Mouse (Mus musculus) forebrain, embryonic 16.5 days (tissue): Measurements from ENCODE around the gene Tifa. TPM values are rescaled to one million over a fixed set of nuclear protein-coding genes. Genes with fewer than 3 reads are reported as not detected.

Source experiments
- ATAC-seq: fragments of 200-750 bp; cut with Nextera tagmentation; 2 replicates; pipeline ENCODE4 v1.8.0; 2017; ENCODE audit warnings: mild to moderate bottlenecking, moderate library complexity
- H3K27ac ChIP-seq: fragments of 300-500 bp; sonication (generic); 2 replicates; pipeline ENCODE4 v1.5.1; 2014; ENCODE audit warnings: low read length, control low read depth
- H3K27me3 ChIP-seq: fragments of 300-500 bp; sonication (generic); replicated peaks from 2 replicates; pipeline ENCODE4 v1.6.1; 2014; ENCODE audit warnings: low read length; ENCODE audit not compliant: control insufficient read depth, insufficient read depth
- H3K36me3 ChIP-seq: fragments of 300-500 bp; sonication (generic); 2 replicates; pipeline ENCODE4 v1.6.1; 2014; ENCODE audit not compliant: control insufficient read depth, insufficient read depth
- H3K4me1 ChIP-seq: fragments of 300-500 bp; sonication (generic); replicated peaks from 2 replicates; pipeline ENCODE4 v1.6.1; 2014; ENCODE audit warnings: low read length; ENCODE audit not compliant: control insufficient read depth, insufficient read depth
- H3K4me2 ChIP-seq: fragments of 300-500 bp; sonication (generic); 2 replicates; pipeline ENCODE4 v1.6.1; 2014; ENCODE audit warnings: mild to moderate bottlenecking, low read length, control low read depth
- H3K4me3 ChIP-seq: fragments of 300-500 bp; sonication (generic); replicated peaks from 2 replicates; pipeline ENCODE4 v1.5.1; 2014; ENCODE audit warnings: mild to moderate bottlenecking, low read length, control low read depth
- H3K9ac ChIP-seq: fragments of 300-500 bp; sonication (generic); replicated peaks from 2 replicates; pipeline ENCODE4 v1.6.1; 2014; ENCODE audit warnings: low read depth, low read length, control low read depth
- H3K9me3 ChIP-seq: fragments of 300-500 bp; sonication (generic); 2 replicates; pipeline ENCODE4 v1.6.1; 2016; ENCODE audit warnings: low read length; ENCODE audit not compliant: control insufficient read depth
- WGBS: fragments of 180-500 bp; shearing (Covaris S2); extraction: QIAGEN DNeasy Blood & Tissue Kit; methylation state at CpG from one replicate; pipeline ENCODE4 v1.1.7; 2014; 5-methylcytosine and 5-hydroxymethylcytosine counted together
- polyA plus RNA-seq: library from polyadenylated mRNA; unstranded; fragments of >200 nt; fragmentation: Nextera tagmentation; extraction: Ambion mirVana; gene quantifications from 2 replicates; pipeline ENCODE4 v1.2.1, GENCODE M21; 2015

The Tifa gene
- polyA plus RNA-seq, 1 experiment from 2014 or later = 3.4 TPM

GRCm38 (mm10) chr3:127827123-127827522 is 37.5 kb downstream of the Tifa start:
- no peaks in the 10 kb centered on the region for H3K9me3 ChIP-seq
- no peak overlapping the region for H3K4me3 ChIP-seq
- no peak overlapping the region for H3K4me2 ChIP-seq
- WGBS = 52% methylated on average over 7 of the region's 7 CpGs
- H3K36me3 ChIP-seq = no peaks in the 10 kb centered on the region
- no peaks in the 10 kb centered on the region for H3K27me3 ChIP-seq
- H3K9ac ChIP-seq = no peak overlapping the region
- ATAC-seq = no peak
- H3K4me1 ChIP-seq = peaks cover 11% of the 10 kb centered on the region
- H3K27ac ChIP-seq = no peak overlapping the region

- no peaks in the 10 kb centered on the region for H3K27me3 ChIP-seq
- 0 out of 2 replicates have a peak, but pooled peaks cover 2% of the 10 kb centered on the region for H3K36me3 ChIP-seq
- H3K9me3 ChIP-seq = no peaks in the 10 kb centered on the region
- H3K4me2 ChIP-seq = no peak overlapping the region
- H3K4me3 ChIP-seq = no peak overlapping the region
- H3K27ac ChIP-seq = no peak overlapping the region
- H3K9ac ChIP-seq = no peak overlapping the region
- whole genome bisulfite sequencing = 92% methylated on average over 10 of the region's 10 CpGs
- peaks cover 12% of the 10 kb centered on the region for H3K4me1 ChIP-seq
- ATAC-seq = no peak
Observed at GRCm38 (mm10) chr3:127830183-127830582, 40.6 kb downstream of the Tifa start.

DNA sequence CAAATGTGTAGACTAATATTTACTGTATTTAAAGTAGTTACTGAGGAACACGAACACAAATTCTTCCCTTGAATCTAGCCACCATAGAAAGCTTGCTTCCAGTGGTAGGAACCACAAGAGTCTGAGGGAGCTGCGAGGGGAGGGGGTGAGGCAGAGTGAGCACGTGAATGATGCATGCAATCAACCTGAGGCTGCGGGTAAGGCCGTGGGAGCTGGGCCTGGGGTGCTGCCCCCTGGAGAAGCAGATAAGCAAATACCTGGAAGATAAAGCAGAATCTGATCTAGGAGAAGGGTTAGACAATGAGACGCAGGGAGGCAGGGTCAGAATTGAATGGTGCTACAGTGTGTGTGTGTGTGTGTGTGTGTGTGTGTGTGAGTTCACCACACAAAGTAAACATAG is 41.5 kb downstream of the Tifa start:
- WGBS = 62% methylated on average over 6 of the region's 6 CpGs
- Histone ChIP-seq H3K36me3 (0 out of 2 replicates have a peak, but pooled peaks cover 2% of the 10 kb centered on the region), H3K27me3 (no peaks in the 10 kb centered on the region), H3K4me1 (peaks cover 21% of the 10 kb centered on the region), H3K9me3 (no peaks in the 10 kb centered on the region), H3K4me3 (no peak overlapping the region), H3K9ac (no peak overlapping the region), H3K27ac (no peak overlapping the region), H3K4me2 (no peak overlapping the region)
- peak; percentile 40; the same call in 1 of the 2 replicates for ATAC-seq

DNA sequence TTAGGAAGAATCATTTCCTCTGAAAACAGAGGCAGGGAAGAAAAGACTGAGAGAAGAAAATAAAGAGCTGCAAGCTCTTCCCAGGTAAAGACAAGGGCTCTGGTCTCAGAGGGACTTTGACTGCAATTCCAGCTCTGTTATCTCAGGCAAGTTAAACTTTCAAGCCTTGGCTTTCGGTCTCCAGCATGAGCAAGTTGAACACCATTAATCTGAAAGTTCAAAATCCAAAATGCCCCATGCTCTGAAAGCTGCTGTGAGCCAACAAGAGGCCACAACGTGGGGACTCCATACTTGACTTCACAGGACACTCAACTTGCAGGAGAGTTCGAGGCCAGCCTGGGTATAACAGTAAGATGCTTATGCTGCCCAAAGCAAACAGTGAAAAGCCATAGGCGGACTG is 44.4 kb downstream of the Tifa start:
- 0 out of 2 replicates have a peak, but pooled peaks cover 2% of the 10 kb centered on the region for H3K36me3 ChIP-seq
- ATAC-seq = no peak
- WGBS = 86% methylated on average over 4 of the region's 4 CpGs
- H3K9me3 ChIP-seq = no peaks in the 10 kb centered on the region
- no peak overlapping the region for H3K4me3 ChIP-seq
- H3K27ac ChIP-seq = no peak overlapping the region
- H3K4me2 ChIP-seq = no peak overlapping the region
- no peaks in the 10 kb centered on the region for H3K27me3 ChIP-seq
- no peak overlapping the region for H3K9ac ChIP-seq
- peaks cover 26% of the 10 kb centered on the region for H3K4me1 ChIP-seq

GRCm38 (mm10) chr3:127835594-127835993 is 46.0 kb downstream of the Tifa start:
- Histone ChIP-seq H3K9me3 (no peaks in the 10 kb centered on the region), H3K4me1 (peaks cover 26% of the 10 kb centered on the region), H3K4me3 (no peak overlapping the region), H3K9ac (no peak overlapping the region), H3K27me3 (no peaks in the 10 kb centered on the region), H3K27ac (no peak overlapping the region), H3K4me2 (peak overlapping the region; percentile 71), H3K36me3 (0 out of 2 replicates have a peak, but pooled peaks cover 2% of the 10 kb centered on the region)
- 77% methylated on average over 6 of the region's 6 CpGs for WGBS
- ATAC-seq = no peak

GRCm38 (mm10) chr3:127836798-127837153 is 47.2 kb downstream of the Tifa start:
- WGBS = under 1% methylated on average over 12 of the region's 17 CpGs
- Histone ChIP-seq H3K4me1 (peaks cover 26% of the 10 kb centered on the region), H3K4me3 (peak overlapping the region; percentile 92), H3K9ac (peak overlapping the region; percentile 94), H3K9me3 (no peaks in the 10 kb centered on the region), H3K36me3 (0 out of 2 replicates have a peak, but pooled peaks cover 2% of the 10 kb centered on the region), H3K4me2 (peak overlapping the region; percentile 71), H3K27me3 (no peaks in the 10 kb centered on the region), H3K27ac (peak overlapping the region; percentile 92)
- no peak for ATAC-seq

- Histone ChIP-seq H3K4me1 (peaks cover 26% of the 10 kb centered on the region), H3K36me3 (0 out of 2 replicates have a peak, but pooled peaks cover 2% of the 10 kb centered on the region), H3K9ac (peak within 1 kb of the TSS; percentile 94), H3K4me2 (peak within 1 kb of the TSS; percentile 71), H3K9me3 (no peaks in the 10 kb centered on the region), H3K27me3 (no peaks in the 10 kb centered on the region), H3K27ac (peak within 1 kb of the TSS; percentile 92), H3K4me3 (peak within 1 kb of the TSS; percentile 92)
- peak; percentile 98 for ATAC-seq
- WGBS = under 1% methylated on average over 74 of the region's 89 CpGs
Observed at GRCm38 (mm10) chr3:127837154-127837865, 47.7 kb downstream of the Tifa start, which contains the start of gene Ap1ar. Ap1ar (minus strand) TSS chr3:127837523.

DNA sequence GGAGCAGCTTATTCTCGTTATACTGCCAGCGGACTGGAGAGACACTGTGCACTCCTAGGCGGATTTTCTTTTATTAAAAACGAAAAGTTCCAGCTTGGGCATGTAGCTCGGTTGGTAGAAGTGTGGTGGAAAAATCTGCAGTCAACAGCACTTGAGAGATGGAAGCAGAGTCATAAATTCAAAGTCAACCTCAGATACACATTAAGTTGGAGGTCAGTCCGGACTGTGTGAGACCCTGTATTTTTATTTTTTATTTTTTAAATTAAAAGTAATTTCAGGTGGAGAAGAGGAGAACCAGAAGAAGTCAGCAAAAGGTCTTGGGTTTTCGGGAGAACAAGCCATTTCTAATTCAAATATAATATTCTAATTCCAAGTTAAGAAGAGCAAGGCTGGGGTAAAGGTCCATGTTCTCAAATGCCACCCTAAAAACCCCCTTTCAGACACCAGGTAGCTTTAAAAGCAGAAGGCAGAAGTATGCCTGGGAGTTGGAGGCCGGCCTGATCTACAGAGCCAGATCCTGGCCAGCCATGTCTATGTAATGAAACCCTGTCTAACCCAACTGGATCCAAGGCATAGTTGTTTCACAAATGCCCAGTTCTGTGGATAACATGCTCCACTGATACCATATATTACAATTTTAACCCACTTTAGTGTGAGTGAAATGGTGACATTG is 48.5 kb downstream of the Tifa start:
- no peak for ATAC-seq

GRCm38 (mm10) chr3:127841926-127842325 is 52.3 kb downstream of the Tifa start:
- H3K4me1 ChIP-seq = peaks cover 6% of the 10 kb centered on the region
- WGBS = 22% methylated on average over 8 of the region's 8 CpGs
- ATAC-seq = no peak

More for the DNA sequence above, 48.5 kb downstream of the Tifa start:
- Histone ChIP-seq H3K36me3 (0 out of 2 replicates have a peak, but pooled peaks cover 2% of the 10 kb centered on the region), H3K4me3 (peak overlapping the region; percentile 92), H3K9ac (peak overlapping the region; percentile 94), H3K4me2 (peak overlapping the region; percentile 70), H3K27me3 (no peaks in the 10 kb centered on the region), H3K27ac (peak overlapping the region; percentile 92), H3K4me1 (peaks cover 26% of the 10 kb centered on the region), H3K9me3 (no peaks in the 10 kb centered on the region)
- 32% methylated on average over 8 of the region's 8 CpGs for WGBS

More at GRCm38 (mm10) chr3:127841926-127842325, 52.3 kb downstream of the Tifa start:
- Histone ChIP-seq H3K27ac (no peak overlapping the region), H3K36me3 (no peaks in the 10 kb centered on the region), H3K4me3 (no peak overlapping the region), H3K9ac (no peak overlapping the region), H3K4me2 (no peak overlapping the region), H3K9me3 (no peaks in the 10 kb centered on the region), H3K27me3 (no peaks in the 10 kb centered on the region)
